Mouse (Mus musculus) mouse trophoblast stem cell (cell line): ENCODE measurements around the gene Srpk2.
"Not testable (repeated sequence)": the region's sequence is repeated elsewhere in the genome, so short reads cannot be mapped to it uniquely, and the experiment has no call there.

Source experiments
- in situ Hi-C, 2 experiments: fragments of 300-500 bp; cut with MseI, MboI; formaldehyde crosslinking; loops; 2 replicates in 1 of 2; 3 replicates in 1 of 2; pipeline ENCODE4 v1.15.1; 2025

Srpk2 gene

DNA sequence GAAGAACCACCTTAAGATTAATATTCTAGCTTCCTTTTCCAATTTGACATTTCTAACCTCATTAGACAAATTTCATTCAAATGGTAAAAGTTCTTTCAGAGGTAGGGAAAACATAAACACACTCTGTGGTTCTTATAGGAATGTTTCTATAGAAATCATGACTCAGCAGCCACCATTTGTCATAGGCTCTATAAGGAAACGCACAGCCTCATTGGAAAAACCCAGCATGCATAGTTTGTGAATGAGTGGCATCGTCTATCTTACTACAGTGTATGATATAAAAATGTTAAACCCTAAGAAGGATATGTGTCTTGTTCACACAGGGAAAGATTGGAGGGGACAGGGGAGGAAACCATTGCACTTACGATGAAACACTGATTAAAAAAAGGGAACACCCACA lies 178.8 kb downstream of the Srpk2 start:
- in situ Hi-C loops = no loop called here

DNA sequence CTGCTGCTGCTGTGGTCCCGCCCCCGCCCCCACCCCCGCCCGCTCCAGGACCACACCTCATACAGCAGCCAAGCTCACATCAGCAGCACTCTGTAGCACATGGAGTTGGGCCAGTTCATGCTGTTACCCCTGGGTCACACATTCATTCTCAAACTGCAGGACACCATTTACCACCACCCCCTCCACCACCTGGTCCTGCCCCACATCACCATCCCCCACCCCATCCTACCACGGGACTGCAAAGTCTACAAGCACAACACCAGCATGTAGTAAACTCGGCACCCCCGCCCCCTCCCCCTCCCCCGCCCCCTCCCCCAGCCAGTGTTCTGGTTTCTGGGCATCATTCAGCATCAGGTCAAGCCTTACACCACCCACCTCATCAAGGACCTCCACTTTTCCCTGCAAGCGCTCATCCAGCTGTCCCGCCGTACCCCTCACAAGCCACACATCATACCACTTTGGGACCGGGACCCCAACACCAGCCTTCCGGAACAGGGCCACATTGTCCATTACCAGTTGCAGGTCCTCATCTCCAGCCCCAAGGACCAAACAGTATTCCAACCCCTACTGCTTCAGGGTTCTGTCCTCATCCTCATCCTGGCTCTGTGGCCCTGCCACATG lies 182.0 kb downstream of the Srpk2 start:
- in situ Hi-C loops = no loop called here

DNA sequence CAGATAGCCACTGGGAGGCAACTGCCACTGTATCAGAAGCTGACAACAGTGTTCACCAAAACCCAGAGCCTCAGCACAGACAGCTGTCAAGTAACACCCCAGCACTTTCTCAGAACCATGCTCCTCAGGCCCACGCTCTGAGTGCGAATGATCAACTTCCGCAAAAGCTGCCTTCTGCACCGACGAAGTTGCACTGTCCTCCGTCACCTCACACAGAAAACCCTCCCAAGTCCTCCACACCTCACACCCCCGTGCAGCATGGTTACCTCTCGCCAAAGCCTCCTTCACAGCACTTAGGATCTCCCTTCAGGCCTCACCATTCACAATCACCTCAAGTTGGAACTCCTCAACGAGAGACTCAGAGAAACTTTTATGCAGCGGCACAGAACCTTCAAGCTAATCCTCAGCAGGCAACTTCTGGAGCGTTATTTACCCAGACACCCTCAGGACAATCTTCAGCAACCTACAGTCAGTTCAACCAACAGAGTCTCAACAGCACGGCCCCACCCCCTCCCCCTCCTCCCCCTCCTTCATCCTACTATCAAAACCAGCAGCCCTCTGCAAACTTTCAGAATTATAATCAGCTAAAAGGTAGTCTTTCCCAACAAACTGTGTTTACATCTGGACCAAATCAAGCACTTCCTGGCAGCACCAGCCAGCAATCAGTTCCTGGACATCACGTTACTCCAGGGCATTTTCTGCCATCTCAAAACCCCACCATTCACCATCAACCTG lies 182.7 kb downstream of the Srpk2 start:
- in situ Hi-C loops = no loop called here

DNA sequence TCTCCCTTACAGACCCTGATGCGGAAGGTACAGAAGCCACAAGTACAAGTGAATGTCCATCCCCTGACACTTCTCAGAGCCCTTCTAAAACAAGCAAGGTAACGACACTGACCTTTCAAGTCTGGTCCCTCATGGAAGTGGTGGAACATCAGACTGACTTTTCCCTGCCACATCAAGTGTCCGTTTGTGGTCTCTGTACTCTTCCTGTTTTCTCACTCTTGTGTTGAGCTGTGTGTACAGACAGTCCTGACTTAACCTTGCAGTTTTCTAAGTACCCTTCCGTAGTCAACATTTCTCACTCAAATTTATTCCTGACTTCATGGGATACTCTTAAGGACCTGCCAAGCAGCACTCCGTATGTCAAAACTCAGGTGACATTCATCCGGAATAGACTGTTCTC lies 183.7 kb downstream of the Srpk2 start:
- in situ Hi-C loops = no loop called here

DNA sequence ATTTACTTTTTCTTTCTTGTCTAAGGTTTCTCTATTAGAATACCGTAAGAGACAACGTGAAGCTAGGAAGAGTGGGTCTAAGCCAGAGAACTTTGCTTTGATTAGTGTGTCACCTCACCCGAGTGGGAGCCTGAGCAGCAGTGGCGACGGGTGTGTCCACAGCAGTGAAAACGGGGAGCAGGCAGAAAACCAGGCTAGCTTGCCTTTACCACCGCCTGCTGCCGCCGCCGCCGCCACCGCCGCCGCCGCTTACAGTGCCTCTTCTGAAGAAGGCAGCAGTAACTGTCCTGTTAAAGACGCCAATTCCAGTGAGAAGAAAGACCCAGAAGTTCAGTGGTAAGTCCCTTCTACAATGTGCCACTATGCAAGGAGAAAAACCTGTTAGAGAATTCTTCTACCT lies 185.2 kb downstream of the Srpk2 start:
- in situ Hi-C loops = no loop called here

DNA sequence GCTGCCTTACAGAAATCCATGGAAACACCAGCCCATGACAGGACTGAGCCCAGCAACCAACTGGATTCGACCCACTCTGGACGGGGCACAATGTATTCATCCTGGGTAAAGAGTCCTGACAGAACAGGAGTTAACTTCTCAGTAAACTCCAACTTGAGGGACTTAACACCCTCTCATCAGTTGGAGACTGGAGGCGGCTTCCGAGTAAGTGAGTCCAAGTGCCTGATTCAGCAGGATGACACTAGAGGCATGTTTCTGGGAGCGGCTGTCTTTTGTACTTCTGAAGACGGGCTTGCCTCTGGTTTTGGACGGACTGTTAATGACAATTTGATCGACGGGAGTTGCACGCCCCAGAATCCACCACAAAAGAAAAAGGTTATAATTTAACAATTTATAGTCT lies 186.5 kb downstream of the Srpk2 start:
- in situ Hi-C loops = no loop called here

DNA sequence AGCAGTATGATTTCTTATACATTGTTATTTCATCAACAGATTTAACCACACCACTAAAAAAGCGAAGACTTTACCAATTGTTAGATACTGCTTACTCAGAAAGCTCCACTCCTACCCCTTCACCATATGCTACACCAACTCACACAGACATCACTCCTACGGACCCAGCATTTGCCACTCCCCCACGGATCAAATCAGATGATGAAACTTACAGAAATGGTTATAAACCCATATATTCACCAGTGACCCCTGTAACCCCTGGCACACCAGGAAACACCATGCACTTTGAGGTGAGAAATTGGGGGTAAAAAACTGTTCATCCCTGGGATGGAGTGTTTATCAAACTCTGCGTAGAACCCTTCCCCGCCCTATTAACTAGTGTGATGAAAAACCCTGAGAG lies 187.5 kb downstream of the Srpk2 start:
- in situ Hi-C loops = no loop called here

DNA sequence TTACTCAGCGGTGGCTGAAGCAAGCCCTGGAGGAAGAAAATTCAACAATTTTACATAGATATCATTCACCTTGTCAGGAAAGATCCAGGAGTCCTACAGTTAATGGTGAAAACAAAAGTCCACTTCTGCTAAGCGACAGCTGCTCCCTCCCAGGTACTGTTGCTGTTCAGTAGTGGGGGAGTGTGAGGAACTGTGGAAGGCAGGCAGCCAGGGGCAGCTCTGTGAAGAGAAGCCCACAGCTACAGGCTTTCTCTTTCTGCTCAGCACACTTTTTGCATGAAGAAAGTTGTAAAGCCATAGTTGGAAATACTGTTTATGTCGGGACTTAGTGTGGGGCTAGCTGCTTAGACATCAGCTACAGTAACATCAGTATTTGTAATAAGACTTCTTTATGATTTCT lies 188.0 kb downstream of the Srpk2 start:
- in situ Hi-C loops = no loop called here

DNA sequence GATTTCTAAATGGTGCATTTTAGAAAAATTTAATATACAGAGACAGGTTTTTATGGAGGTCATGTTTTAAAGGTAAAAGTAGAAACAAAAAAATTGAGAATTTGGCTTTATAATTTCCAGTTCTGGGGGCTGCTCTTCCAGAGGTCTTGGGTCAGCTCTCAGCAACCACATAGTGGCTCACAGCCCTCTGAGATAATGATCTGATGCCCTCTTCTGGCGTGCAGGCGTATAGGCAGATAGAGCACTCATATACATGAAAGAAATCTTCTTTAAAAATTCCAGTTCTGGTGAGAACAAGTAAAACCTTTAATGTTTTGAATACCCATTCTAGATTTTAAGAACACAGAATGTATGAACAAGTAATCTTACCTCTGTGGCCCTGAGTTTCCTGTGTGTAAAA lies 193.6 kb downstream of the Srpk2 start:
- in situ Hi-C loops = no loop called here

DNA sequence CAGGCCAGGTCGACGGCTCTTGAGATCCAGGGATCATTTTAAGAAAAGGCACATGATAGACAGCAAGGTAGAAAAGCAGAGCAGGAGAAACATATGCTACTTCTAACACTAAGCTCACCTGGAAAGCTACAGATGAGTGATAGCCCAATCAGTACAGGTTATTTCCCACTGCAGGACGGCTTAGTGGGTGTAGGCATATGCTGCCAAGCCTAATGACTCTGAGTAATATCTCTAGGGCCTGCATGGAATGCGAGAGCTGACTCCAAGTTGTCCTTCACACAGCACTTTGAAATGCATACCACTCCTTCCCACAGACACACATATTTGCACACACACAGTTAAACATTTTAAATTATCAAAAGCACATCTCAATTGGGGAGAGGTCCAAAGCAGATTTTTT lies 195.2 kb downstream of the Srpk2 start:
- in situ Hi-C loops = no loop called here

DNA sequence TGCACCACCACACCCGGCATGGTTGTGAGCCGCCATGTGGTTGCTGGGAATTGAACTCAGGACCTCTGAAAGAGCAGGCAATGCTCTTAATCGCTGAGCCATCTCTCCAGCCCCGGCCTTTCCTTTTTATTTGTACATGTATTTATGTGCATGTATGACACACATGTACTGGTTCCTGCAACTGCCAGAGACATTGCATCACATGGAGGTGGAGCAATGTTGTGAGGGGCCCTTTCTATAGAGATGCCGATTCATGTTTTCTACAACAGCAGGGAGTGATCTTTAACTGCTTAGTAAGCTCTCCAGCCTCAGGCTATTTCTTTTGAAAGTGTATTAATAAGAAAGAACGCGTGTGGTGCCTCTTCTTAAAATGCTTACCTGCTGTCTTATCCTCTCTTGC lies 200.6 kb downstream of the Srpk2 start:
- in situ Hi-C loops = no loop called here

DNA sequence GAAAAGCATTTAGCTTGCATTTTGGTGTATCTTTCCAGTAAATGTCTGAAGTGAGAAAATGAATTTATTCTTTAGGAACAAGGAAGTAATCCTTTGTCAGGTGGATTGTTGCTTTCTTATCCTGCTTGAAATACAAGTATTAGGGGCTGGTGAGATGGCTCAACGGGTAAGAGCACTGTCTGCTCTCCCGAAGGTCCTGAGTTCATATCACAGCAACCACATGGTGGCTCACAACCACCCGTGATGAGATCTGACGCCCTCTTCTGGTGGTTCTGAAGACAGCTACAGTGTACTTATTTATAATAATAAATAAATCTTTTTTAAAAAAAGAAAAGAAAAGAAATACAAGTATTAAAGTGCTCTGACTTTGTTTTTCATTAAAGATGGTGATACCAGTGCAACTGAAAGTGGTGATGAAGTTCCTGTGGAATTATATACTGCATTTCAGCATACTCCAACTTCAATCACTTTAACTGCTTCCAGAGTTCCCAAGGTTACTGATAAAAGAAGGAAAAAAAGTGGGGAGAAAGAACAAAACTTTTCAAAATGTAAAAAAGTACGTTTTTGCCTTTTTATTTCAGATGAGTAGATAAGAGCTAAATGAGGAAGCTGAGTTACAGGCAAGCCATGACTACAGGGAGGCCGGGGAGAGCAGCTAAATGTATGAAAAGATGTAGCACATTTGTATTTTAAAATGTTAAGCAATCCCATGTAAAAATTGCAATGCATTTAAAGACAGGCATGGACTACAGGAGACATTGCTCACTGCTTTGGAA lies 211.1 kb downstream of the Srpk2 start:
- in situ Hi-C loops = no loop called here

DNA sequence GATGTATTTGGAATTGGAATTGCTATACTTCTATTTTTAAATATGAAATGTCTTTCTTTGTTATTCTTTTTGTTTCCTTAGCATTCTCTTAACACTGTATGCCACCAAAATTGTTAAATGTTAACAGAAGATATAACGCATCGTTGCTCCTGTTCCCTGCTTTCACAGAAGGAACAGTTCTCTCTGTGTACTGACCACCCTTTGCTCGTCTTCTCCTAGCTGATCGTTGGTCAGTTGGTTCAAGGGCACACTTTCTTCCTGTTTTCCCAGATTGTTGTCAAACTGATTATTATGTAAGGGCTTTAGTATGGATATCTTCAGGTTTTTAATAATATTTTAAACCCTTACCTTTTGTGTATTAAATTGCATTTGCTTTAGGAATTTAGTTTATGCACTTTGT lies 217.9 kb downstream of the Srpk2 start:
- in situ Hi-C loops = no loop called here

DNA sequence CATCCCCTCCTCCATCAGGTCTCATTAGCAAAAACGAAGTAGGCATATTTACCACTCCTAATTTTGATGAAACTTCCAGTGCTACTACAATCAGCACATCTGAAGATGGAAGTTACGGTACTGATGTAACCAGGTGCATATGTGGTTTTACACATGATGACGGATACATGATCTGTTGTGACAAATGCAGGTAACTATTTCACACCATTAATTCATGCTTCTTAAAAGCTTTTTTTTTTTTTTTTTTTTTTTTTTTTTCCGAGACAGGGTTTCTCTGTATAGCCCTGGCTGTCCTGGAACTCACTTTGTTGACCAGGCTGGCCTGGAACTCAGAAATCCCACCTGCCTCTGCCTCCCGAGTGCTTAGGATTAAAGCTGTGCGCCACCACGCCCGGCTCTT lies 219.7 kb downstream of the Srpk2 start:
- in situ Hi-C loops = no loop called here

DNA sequence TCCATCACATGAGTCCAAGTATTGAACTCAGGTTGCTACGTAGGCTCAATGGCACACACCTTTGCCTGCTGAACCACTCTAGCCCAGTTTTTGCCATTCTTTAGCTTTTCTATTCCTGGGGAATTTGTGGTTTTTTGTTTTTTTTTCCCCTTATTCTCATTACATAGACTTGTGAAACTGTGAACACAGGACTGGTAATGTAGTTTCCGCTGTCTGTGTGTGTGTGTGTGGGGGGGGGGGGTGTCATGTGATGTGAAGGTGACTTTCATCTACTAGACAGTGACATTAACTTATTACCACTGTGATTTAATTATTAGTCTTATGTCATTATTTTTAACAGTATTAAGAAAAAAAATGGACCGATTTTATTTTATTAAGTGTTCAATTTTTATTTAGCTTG lies 220.2 kb downstream of the Srpk2 start:
- in situ Hi-C loops = no loop called here

DNA sequence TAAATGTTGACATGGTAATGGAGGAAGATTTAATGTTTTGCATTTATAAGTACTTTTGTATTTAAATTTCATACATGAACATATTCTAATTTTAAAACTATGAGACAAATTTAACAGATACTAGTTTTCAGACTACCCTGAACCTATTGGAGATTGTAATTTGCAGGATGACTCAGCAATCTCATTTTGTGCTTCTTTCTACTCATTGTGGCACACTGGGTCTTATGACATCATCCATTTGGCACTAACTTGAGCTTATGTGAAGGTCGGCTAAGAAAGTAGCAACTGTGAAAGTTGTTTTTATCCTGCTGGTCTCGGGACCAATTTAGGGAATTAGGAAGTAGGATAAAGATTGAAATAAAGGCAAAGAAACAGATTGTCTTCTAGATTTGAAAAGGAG lies 222.7 kb downstream of the Srpk2 start:
- in situ Hi-C loops = no loop called here

DNA sequence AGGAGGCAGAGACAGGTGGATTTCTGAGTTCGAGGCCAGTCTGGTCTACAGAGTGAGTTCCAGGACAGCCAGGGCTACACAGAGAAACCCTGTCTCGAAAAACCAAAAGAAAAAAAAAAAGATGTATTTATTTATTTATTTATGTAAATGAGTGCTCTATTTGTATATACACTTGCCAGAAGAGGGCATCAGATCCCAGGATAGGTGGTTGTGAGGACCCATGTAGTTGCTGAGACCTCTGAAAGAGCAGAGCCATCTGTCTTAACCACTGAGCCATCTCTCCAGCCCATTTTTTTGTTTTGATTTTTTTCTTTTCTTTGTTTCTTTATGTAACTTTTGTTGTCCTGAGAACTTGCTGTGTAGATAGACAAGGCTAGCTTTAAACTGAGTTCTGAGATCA lies 230.9 kb downstream of the Srpk2 start:
- in situ Hi-C loops = not testable (repeated sequence)
